Mouse (Mus musculus) brain, embryonic 18.5 days (tissue): ENCODE measurements at regions not wholly inside any gene's neighbourhood (a gene's known extent, or its start where the extent isn't known, plus 50 kb on each side); places are given as distances from the start of the nearest gene placed in this dataset.

Experiments used
- DNase-seq: peaks from one replicate; pipeline ENCODE4 v3.0.0-alpha.2; 2012; ENCODE audit warnings: low read depth, low spot score

DNA sequence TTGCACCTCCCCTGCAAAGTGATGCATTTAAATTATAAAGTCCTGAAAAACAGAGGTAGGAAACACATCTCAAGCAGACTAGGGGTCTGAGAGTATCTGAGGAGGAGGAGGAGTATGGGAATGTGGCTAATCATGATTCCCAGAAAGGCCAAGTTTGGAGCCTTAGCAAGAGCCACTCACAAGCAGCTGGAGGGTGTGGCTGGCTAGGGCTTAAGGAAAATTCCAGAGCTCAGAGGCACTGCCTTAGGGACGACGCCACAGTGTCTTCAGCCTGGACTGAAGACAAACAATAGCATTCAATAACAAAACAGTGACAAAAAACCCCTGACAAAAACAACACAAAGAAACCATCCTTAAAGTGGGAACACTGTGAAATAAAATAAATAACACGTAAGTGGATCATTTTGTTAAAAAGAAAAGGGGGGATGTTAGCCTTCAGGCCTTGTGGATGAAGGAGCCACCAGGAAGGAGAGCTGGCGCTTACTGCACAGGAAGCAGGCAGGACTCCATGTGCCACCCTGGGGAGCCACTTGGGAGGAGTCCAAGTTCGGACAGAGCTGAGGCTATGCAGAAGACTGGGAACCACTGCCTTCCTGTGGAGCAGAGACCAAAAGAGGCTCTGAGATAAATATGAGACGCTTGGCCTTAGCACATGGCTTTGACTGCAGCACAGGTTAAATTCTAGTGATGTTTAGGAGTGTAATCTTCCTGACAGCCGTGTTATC is 56.6 kb upstream of the Serpine2 start:
- DNase-seq: no peak
